Mouse (Mus musculus): ENCODE results near the gene Rtraf. TPM values are rescaled to one million over a fixed set of nuclear protein-coding genes. Genes with fewer than 3 reads are reported as not detected.

Rtraf gene
- total and polyA plus RNA-seq, 3 experiments, result 115 to 216 (median 163) TPM

DNA sequence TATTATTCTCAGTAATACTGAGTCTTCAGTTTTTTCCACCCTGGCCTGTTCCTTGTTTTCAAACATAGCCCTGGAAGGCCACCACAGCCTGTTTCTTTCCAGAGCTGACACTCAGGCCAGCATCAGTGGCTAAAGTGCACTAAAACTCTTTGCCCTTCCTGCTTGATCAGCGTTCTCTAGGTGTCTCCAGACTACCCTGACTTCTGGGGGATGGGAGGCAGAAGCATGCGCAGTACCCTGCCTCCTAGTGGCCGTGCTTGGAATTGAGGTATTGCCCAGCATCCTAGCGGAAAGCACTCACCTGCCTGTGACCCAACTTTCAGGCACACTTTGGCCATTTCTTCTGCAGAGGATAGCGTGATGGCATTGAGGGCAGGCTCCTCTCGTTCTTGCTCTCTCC lies 46.7 kb downstream of the Rtraf start:
- H3K27ac ChIP-seq (ENCODE audit: insufficient read depth, low read depth), result no peak overlapping the region
- in situ Hi-C loops (cut with MboI; ENCODE audit: low pct_ligation_motif_present, low pct_unique_long_range_greater_than_20kb, low sequenced_read_pairs) (no loop called here), dilution Hi-C loops (cut with MboI; ENCODE audit: extremely low pct_ligation_motif_present, extremely low pct_unique_long_range_greater_than_20kb, low sequenced_read_pairs) (no loop called here)
- no peak overlapping the region for H3K4me3 ChIP-seq (replicated peaks in 1 of 3; ENCODE audit: low read depth in 2 of 3, low read length in 2 of 3, poor library complexity in 1 of 3)
- H3K9me3 ChIP-seq (replicated peaks; ENCODE audit: low read length), result peaks cover 3% of the 10 kb centered on the region
- H3K36me3 ChIP-seq (replicated peaks in 1 of 2; ENCODE audit: control insufficient read depth in 1 of 2, insufficient read depth in 1 of 2, low read length in 1 of 2), result no peaks in the 10 kb centered on the region
- H3K9ac ChIP-seq (ENCODE audit: insufficient read depth, low read depth), result no peak overlapping the region
- no peaks in the 10 kb centered on the region for H3K79me2 ChIP-seq (replicated peaks; ENCODE audit: control insufficient read depth, extremely low read depth, insufficient read depth, poor library complexity, severe bottlenecking)
- no peaks in the 10 kb centered on the region for H3K4me1 ChIP-seq (ENCODE audit: control insufficient read depth in 1 of 2, insufficient read depth in 2 of 2)
- DNase-seq (ENCODE audit: extremely low read depth), result peak; percentile 5
- no peak for TF ChIP-seq USF1 (IDR thresholded peaks at IDR 0.05; ENCODE audit: low read depth, low read length)
- TF ChIP-seq GABPA (IDR thresholded peaks at IDR 0.05; ENCODE audit: insufficient replicate concordance, low read depth, low read length), result no peak
- TF ChIP-seq MAFK (IDR thresholded peaks at IDR 0.05; ENCODE audit: insufficient replicate concordance, low read length), result no peak
- TF ChIP-seq POLR2A (IDR thresholded peaks at IDR 0.05; ENCODE audit: low read depth, low read length), result no peak
- TF ChIP-seq SMC3 (IDR thresholded peaks at IDR 0.05; ENCODE audit: low read depth, low read length), result peak; percentile 47
- TF ChIP-seq CTCF (conservative IDR thresholded peaks at IDR 0.05 in 1 of 2, IDR thresholded peaks at IDR 0.05 in 1 of 2; ENCODE audit: low read depth in 2 of 2, low read length in 2 of 2), result peak; percentile 31 to 57; a peak in 3 of 4 replicates
- no peak for TF ChIP-seq UBTF (IDR thresholded peaks at IDR 0.05; ENCODE audit: low read depth, low read length)
- no peak for TF ChIP-seq EP300 (IDR thresholded peaks at IDR 0.05; ENCODE audit: low read length)
- H3K4me2 ChIP-seq (ENCODE audit: insufficient read depth, low read depth, poor library complexity, severe bottlenecking), result no peak overlapping the region
- H3K27me3 ChIP-seq (replicated peaks), result no peaks in the 10 kb centered on the region

DNA sequence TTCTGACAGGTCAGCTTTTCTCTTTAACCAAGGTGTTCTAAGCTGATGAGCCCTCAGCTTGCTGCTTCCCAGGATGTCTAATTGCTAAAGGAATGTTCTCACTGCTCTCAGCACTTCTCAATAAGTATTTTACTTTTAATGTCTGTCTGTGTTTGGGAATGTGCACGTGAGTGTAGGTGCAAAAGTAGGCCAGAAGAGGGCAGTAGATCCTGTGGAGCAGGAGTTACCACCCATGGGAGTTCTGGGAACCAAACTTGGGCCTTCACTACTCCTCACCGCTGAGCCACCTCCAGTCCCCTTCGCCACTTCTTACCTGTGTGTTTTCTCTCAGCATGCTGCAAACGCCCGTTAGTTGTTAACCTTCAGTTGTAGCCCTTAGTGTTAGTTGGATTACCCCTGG lies 47.4 kb downstream of the Rtraf start:
- no peak overlapping the region for H3K9ac ChIP-seq (ENCODE audit: insufficient read depth, low read depth)
- H3K27me3 ChIP-seq (replicated peaks), result no peaks in the 10 kb centered on the region
- TF ChIP-seq TBP (conservative IDR thresholded peaks at IDR 0.05; ENCODE audit: low read depth, low read length), result no peak
- TF ChIP-seq MAFK (IDR thresholded peaks at IDR 0.05; ENCODE audit: insufficient replicate concordance, low read length), result no peak
- peak in 1 of 2 experiments; percentile 7; a peak in 1 of 4 replicates for TF ChIP-seq CTCF (conservative IDR thresholded peaks at IDR 0.05 in 1 of 2, IDR thresholded peaks at IDR 0.05 in 1 of 2; ENCODE audit: low read depth in 2 of 2, low read length in 2 of 2)
- H3K4me3 ChIP-seq (replicated peaks in 1 of 3; ENCODE audit: low read depth in 2 of 3, low read length in 2 of 3, poor library complexity in 1 of 3), result no peak overlapping the region
- no peak for DNase-seq (ENCODE audit: extremely low read depth)
- dilution Hi-C loops (cut with MboI; ENCODE audit: extremely low pct_ligation_motif_present, extremely low pct_unique_long_range_greater_than_20kb, low sequenced_read_pairs), result no loop called here
- peaks cover 3% of the 10 kb centered on the region for H3K9me3 ChIP-seq (replicated peaks; ENCODE audit: low read length)
- in situ Hi-C loops (cut with MboI; ENCODE audit: low pct_ligation_motif_present, low pct_unique_long_range_greater_than_20kb, low sequenced_read_pairs), result no loop called here
- no peaks in the 10 kb centered on the region for H3K79me2 ChIP-seq (replicated peaks; ENCODE audit: control insufficient read depth, extremely low read depth, insufficient read depth, poor library complexity, severe bottlenecking)
- no peak overlapping the region for H3K27ac ChIP-seq (ENCODE audit: insufficient read depth, low read depth)
- no peaks in the 10 kb centered on the region for H3K36me3 ChIP-seq (replicated peaks in 1 of 2; ENCODE audit: control insufficient read depth in 1 of 2, insufficient read depth in 1 of 2, low read length in 1 of 2)
- no peak overlapping the region for H3K4me2 ChIP-seq (ENCODE audit: insufficient read depth, low read depth, poor library complexity, severe bottlenecking)
- H3K4me1 ChIP-seq (ENCODE audit: control insufficient read depth in 1 of 2, insufficient read depth in 2 of 2), result peaks cover 0 to 5% of the 10 kb centered on the region in 2 experiments; a peak in 1 of 4 replicates

DNA sequence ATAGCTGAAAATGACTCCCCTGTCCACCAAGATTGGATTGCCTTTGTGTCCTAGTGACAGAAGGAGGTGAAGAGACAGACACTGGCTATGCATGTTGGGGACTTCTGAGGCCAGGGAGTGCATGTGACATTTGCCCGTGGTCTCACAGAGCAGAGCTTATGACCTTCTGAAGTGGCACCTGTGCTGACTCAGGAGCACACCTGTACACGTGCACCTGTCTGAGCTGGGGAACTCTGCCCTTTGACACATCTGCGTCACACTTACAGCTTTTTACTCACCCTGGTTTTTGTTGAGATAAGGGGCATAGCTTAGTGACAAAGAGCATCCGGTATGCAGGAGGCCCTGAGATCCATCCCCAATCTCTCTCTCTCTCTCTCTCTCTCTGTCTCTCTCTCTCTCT lies 48.1 kb downstream of the Rtraf start:
- no peak overlapping the region for H3K27ac ChIP-seq (ENCODE audit: insufficient read depth, low read depth)
- DNase-seq (ENCODE audit: extremely low read depth), result no peak
- TF ChIP-seq SIN3A (IDR thresholded peaks at IDR 0.05; ENCODE audit: low read length), result no peak
- no peak for TF ChIP-seq POLR2AphosphoS2 (IDR thresholded peaks at IDR 0.05; ENCODE audit: low read depth, low read length)
- TF ChIP-seq HCFC1 (IDR thresholded peaks at IDR 0.05; ENCODE audit: low read depth, low read length), result no peak
- TF ChIP-seq JUN (IDR thresholded peaks at IDR 0.05; ENCODE audit: insufficient read depth, low read depth, low read length), result no peak
- no peak for TF ChIP-seq MYC (IDR thresholded peaks at IDR 0.05; ENCODE audit: low read depth, low read length)
- TF ChIP-seq USF1 (IDR thresholded peaks at IDR 0.05; ENCODE audit: low read depth, low read length), result no peak
- no peak for TF ChIP-seq CTCF (conservative IDR thresholded peaks at IDR 0.05 in 1 of 2, IDR thresholded peaks at IDR 0.05 in 1 of 2; ENCODE audit: low read depth in 2 of 2, low read length in 2 of 2)
- no peak for TF ChIP-seq MEF2A (IDR thresholded peaks at IDR 0.05; ENCODE audit: borderline replicate concordance, low read depth, low read length)
- TF ChIP-seq CHD1 (IDR thresholded peaks at IDR 0.05; ENCODE audit: low read depth, low read length), result no peak
- no peak for TF ChIP-seq MAFK (IDR thresholded peaks at IDR 0.05; ENCODE audit: insufficient replicate concordance, low read length)
- no peak for TF ChIP-seq KAT2A (IDR thresholded peaks at IDR 0.05; ENCODE audit: insufficient replicate concordance, low read length)
- no peak for TF ChIP-seq ZNF384 (IDR thresholded peaks at IDR 0.05; ENCODE audit: low read depth, low read length)
- TF ChIP-seq IRF4 (IDR thresholded peaks at IDR 0.05; ENCODE audit: low read depth, low read length), result no peak
- TF ChIP-seq RCOR1 (conservative IDR thresholded peaks at IDR 0.05; ENCODE audit: low read depth, low read length), result no peak
- TF ChIP-seq PAX5 (IDR thresholded peaks at IDR 0.05; ENCODE audit: low read length), result no peak
- H3K4me2 ChIP-seq (ENCODE audit: insufficient read depth, low read depth, poor library complexity, severe bottlenecking), result no peak overlapping the region
- in situ Hi-C loops (cut with MboI; ENCODE audit: low pct_ligation_motif_present, low pct_unique_long_range_greater_than_20kb, low sequenced_read_pairs) (no loop called here), dilution Hi-C loops (cut with MboI; ENCODE audit: extremely low pct_ligation_motif_present, extremely low pct_unique_long_range_greater_than_20kb, low sequenced_read_pairs) (no loop called here)
- H3K36me3 ChIP-seq (replicated peaks in 1 of 2; ENCODE audit: control insufficient read depth in 1 of 2, insufficient read depth in 1 of 2, low read length in 1 of 2), result no peaks in the 10 kb centered on the region
- H3K4me1 ChIP-seq (ENCODE audit: control insufficient read depth in 1 of 2, insufficient read depth in 2 of 2), result peaks cover 0 to 12% of the 10 kb centered on the region in 2 experiments; a peak in 1 of 4 replicates
- H3K79me2 ChIP-seq (replicated peaks; ENCODE audit: control insufficient read depth, extremely low read depth, insufficient read depth, poor library complexity, severe bottlenecking), result no peaks in the 10 kb centered on the region
- peaks cover 3% of the 10 kb centered on the region for H3K9me3 ChIP-seq (replicated peaks; ENCODE audit: low read length)
- no peak overlapping the region for H3K9ac ChIP-seq (ENCODE audit: insufficient read depth, low read depth)
- H3K4me3 ChIP-seq (replicated peaks in 1 of 3; ENCODE audit: low read depth in 2 of 3, low read length in 2 of 3, poor library complexity in 1 of 3), result no peak overlapping the region
- H3K27me3 ChIP-seq (replicated peaks), result no peaks in the 10 kb centered on the region

Data from CH12.LX (cell line).